Mouse (Mus musculus): ENCODE results near the gene Lpar2. TPM values are rescaled to one million over a fixed set of nuclear protein-coding genes. Genes with fewer than 3 reads are reported as not detected.

Gene Lpar2
- polyA plus RNA-seq (2012; rRNA removed): 10.3 and 12.0 TPM in 2 replicates

DNA sequence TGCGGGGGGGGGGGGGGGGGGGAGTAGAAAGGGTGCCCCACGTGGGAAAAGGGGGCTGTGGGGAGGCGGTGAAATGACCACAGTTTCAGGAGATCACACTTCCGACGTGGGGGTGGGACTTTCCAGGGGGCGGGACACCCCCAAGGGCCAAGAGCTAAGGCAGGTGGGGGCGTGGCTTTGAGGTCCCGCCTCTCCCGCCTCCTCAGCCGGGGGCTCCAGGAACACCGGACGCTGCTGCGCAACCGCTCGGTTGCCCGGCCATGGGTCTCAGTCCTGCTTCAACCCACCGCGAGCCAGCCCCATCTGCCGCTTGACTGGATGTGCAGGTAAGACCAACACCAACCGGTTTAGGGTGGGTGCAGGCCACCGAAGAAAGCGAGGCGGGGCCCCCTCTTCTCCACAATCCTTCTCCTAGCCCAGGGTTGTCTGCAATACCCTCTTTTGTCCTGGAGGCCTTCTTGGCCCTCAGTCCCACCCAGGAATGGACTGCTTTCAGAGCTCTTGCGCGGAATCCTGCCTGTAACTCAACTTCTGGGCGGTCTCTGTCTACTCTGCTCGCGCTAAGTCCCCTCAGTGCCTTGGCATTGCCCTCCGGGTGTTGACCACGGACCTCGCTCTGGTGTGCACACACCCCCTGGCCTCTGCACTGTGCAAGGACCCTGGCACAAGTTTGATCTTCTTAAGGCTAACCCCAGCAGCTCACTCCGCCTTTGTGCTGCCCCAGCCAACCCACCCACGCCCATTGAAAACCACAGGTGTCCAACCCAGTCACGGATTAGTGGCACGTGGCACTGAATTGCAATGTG, at the start of gene Lpar2:
TSS of gene Lpar2 (plus strand) at position 44 of the 806 bp plus-strand sequence.
- no peak for TF ChIP-seq CTCF (IDR thresholded peaks at IDR 0.05; ENCODE audit: borderline replicate concordance, control insufficient read depth, extremely low read depth, insufficient read depth, low read length, poor library complexity)
- 0 out of 2 replicates have a peak, but pooled peaks have one; percentile 30 for TF ChIP-seq POLR2A (IDR thresholded peaks at IDR 0.05; ENCODE audit: control insufficient read depth, extremely low read depth, insufficient read depth, low read length, poor library complexity)
- DNase-seq: peak; percentile 76
- H3K36me3 ChIP-seq (ENCODE audit: control insufficient read depth, insufficient read depth, low read length): peaks cover 8% of the 10 kb centered on the region
- H3K27ac ChIP-seq (ENCODE audit: control insufficient read depth, insufficient read depth, low read length): peak within 1 kb of the TSS; percentile 34; the same call in 1 of the 2 replicates
- H3K27me3 ChIP-seq (ENCODE audit: control insufficient read depth, insufficient read depth, low read length): no peaks in the 10 kb centered on the region
- peaks cover 14% of the 10 kb centered on the region for H3K4me1 ChIP-seq (replicated peaks; ENCODE audit: control insufficient read depth, insufficient read depth, low read length)
- peak within 1 kb of the TSS; percentile 56 for H3K4me3 ChIP-seq (ENCODE audit: control insufficient read depth, insufficient read depth, low read length)
- 2% methylated on average over 34 of the region's 35 CpGs for whole genome bisulfite sequencing

DNA sequence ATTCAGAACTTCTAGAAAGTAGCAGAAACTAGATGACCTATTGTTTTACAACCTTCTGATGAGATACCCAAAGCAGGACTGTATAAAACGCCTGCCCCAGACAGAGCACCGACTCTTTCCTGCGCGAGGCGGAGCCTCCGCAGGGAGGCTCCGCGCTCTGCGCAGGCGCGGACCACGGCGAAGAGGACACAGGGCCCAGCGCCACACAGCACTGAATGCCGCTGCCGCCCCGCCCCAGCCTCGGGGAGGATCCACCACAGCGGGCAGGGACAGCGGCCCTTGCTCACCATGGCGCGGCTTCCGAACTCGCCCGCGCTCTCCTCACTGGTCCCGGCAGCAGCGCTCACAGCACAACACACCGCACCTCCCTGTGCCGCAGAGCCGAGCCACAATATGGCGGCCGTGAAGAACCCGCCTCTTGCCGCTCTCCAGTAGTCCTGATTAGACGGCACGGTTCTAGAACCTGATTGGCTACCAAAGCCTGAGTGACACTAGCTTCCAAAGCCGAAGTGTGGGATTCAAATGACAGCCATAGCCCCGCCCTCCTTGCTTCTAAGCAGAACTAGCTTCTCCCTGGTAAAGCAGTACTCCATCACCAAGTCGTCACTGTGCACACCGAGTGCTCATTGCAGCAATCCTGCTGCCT, 47.6 kb upstream of the Lpar2 start, which contains the start of gene Gm20422:
TSS of gene Gm20422 (minus strand) at position 384 of the 646 bp plus-strand sequence.
- peak; percentile 85 for DNase-seq
- Histone ChIP-seq H3K27ac (ENCODE audit: control insufficient read depth, insufficient read depth, low read length) (peak within 1 kb of the TSS; percentile 76), H3K4me3 (ENCODE audit: control insufficient read depth, insufficient read depth, low read length) (peak within 1 kb of the TSS; percentile 68), H3K36me3 (ENCODE audit: control insufficient read depth, insufficient read depth, low read length) (no peaks in the 10 kb centered on the region), H3K4me1 (replicated peaks; ENCODE audit: control insufficient read depth, insufficient read depth, low read length) (peaks cover 5% of the 10 kb centered on the region; the same call in 1 of the 2 replicates), H3K27me3 (ENCODE audit: control insufficient read depth, insufficient read depth, low read length) (no peaks in the 10 kb centered on the region)
- peak; percentile 91 for TF ChIP-seq POLR2A (IDR thresholded peaks at IDR 0.05; ENCODE audit: control insufficient read depth, extremely low read depth, insufficient read depth, low read length, poor library complexity)
- 0 out of 2 replicates have a peak, but pooled peaks have one; percentile 61 for TF ChIP-seq CTCF (IDR thresholded peaks at IDR 0.05; ENCODE audit: borderline replicate concordance, control insufficient read depth, extremely low read depth, insufficient read depth, low read length, poor library complexity)
- under 1% methylated on average over 41 of the region's 41 CpGs for WGBS

DNA sequence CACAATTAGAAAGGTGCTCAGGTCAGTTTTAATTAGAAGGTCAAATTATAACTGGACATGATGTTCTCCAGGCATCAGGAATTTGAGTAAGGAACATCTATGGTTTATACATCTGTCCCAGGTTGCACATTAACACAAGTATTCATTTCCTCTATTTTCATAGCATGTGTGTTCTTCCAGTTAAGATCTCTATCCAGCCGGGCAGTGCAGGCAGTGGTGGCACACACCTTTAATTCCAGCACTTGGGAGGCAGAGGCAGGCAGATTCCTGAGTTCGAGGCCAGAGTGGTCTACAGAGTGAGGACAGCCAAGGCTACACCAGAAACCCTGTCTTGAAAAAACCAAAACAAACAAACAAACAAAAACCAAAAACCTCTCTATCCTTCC, 47.1 kb upstream of the Lpar2 start:
- TF ChIP-seq CTCF (IDR thresholded peaks at IDR 0.05; ENCODE audit: borderline replicate concordance, control insufficient read depth, extremely low read depth, insufficient read depth, low read length, poor library complexity) (no peak), POLR2A (IDR thresholded peaks at IDR 0.05; ENCODE audit: control insufficient read depth, extremely low read depth, insufficient read depth, low read length, poor library complexity) (no peak)
- Histone ChIP-seq H3K4me3 (ENCODE audit: control insufficient read depth, insufficient read depth, low read length) (no peak overlapping the region), H3K27me3 (ENCODE audit: control insufficient read depth, insufficient read depth, low read length) (no peaks in the 10 kb centered on the region), H3K36me3 (ENCODE audit: control insufficient read depth, insufficient read depth, low read length) (no peaks in the 10 kb centered on the region), H3K27ac (ENCODE audit: control insufficient read depth, insufficient read depth, low read length) (0 out of 2 replicates have a peak overlapping the region, but pooled peaks have one; percentile 15), H3K4me1 (replicated peaks; ENCODE audit: control insufficient read depth, insufficient read depth, low read length) (peaks cover 5% of the 10 kb centered on the region; the same call in 1 of the 2 replicates)
- no peak for DNase-seq
- WGBS: 43% methylated on average over 2 of the region's 2 CpGs

DNA sequence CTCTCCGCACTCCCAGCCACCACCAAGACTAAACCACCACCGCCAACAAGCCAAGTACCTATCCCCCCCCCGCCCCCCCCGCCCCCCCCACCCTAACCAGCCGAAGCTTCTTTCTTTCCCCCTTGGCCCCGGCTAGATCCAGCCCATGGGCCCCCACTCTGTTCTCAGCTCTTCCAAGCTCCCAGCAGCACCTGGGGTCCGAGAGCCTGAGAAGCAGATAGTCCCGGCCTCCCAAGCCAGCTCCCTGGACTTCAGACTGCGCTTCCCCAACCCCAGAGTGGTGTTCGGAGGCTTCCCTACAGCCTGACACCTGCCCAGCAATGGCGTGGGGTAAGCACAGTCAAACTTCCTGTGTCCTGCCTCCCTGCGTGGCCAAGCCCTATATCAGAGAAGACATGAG, 45.1 kb upstream of the Lpar2 start:
- TF ChIP-seq POLR2A (IDR thresholded peaks at IDR 0.05; ENCODE audit: control insufficient read depth, extremely low read depth, insufficient read depth, low read length, poor library complexity): no peak
- TF ChIP-seq CTCF (IDR thresholded peaks at IDR 0.05; ENCODE audit: borderline replicate concordance, control insufficient read depth, extremely low read depth, insufficient read depth, low read length, poor library complexity): no peak
- no peak for DNase-seq
- WGBS: 91% methylated on average over 12 of the region's 12 CpGs
- H3K4me1 ChIP-seq (replicated peaks; ENCODE audit: control insufficient read depth, insufficient read depth, low read length): peaks cover 5% of the 10 kb centered on the region; the same call in 1 of the 2 replicates
- H3K27ac ChIP-seq (ENCODE audit: control insufficient read depth, insufficient read depth, low read length): no peak overlapping the region
- no peaks in the 10 kb centered on the region for H3K27me3 ChIP-seq (ENCODE audit: control insufficient read depth, insufficient read depth, low read length)
- no peaks in the 10 kb centered on the region for H3K36me3 ChIP-seq (ENCODE audit: control insufficient read depth, insufficient read depth, low read length)
- H3K4me3 ChIP-seq (ENCODE audit: control insufficient read depth, insufficient read depth, low read length): no peak overlapping the region

DNA sequence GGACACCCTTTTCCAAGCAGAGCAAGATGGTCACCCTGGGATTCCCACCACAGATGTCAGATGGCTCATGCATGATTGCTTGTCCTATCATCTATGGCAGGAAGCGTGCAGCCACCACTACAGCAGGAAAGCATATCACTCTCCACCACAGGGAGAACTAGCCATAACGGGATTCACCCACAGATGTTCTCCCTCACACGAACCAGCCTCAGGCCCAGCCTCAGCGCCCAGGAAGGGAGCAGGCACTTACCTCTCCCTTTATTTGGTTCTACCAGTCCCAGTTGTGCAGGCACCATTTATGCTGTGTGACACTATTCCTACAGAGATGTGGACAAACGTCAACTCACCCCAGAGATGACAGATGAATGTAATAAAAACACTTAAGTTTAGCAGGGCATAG, 33.1 kb upstream of the Lpar2 start:
- no peak for DNase-seq
- WGBS: 87% methylated on average over 5 of the region's 5 CpGs
- Histone ChIP-seq H3K27ac (ENCODE audit: control insufficient read depth, insufficient read depth, low read length) (no peak overlapping the region), H3K27me3 (ENCODE audit: control insufficient read depth, insufficient read depth, low read length) (no peaks in the 10 kb centered on the region), H3K4me1 (replicated peaks; ENCODE audit: control insufficient read depth, insufficient read depth, low read length) (peaks cover 11% of the 10 kb centered on the region), H3K4me3 (ENCODE audit: control insufficient read depth, insufficient read depth, low read length) (no peak overlapping the region), H3K36me3 (ENCODE audit: control insufficient read depth, insufficient read depth, low read length) (no peaks in the 10 kb centered on the region; the same call in 1 of the 2 replicates)
- TF ChIP-seq POLR2A (IDR thresholded peaks at IDR 0.05; ENCODE audit: control insufficient read depth, extremely low read depth, insufficient read depth, low read length, poor library complexity): no peak
- TF ChIP-seq CTCF (IDR thresholded peaks at IDR 0.05; ENCODE audit: borderline replicate concordance, control insufficient read depth, extremely low read depth, insufficient read depth, low read length, poor library complexity): no peak

DNA sequence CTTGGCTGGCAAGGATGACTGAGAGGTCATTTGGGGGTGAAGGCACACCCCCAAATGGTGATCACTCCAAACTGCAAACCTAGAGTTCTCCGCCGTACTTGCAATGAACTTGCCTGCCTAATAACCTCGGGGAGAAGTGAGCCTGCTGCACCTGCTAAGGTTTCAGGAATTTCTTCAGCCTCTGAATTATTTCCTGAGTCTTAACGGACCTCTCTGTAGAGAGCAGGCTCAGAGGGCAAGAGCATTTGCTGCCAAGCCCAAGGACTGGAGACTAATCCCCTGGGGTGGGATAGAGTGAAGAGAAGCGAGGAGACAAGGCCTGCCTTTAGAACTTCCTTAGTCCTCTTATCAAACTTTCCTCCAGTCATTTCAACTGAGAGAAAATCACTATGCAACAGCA, 32.5 kb upstream of the Lpar2 start:
- no peak for DNase-seq
- Histone ChIP-seq H3K4me3 (ENCODE audit: control insufficient read depth, insufficient read depth, low read length) (no peak overlapping the region), H3K27me3 (ENCODE audit: control insufficient read depth, insufficient read depth, low read length) (no peaks in the 10 kb centered on the region), H3K4me1 (replicated peaks; ENCODE audit: control insufficient read depth, insufficient read depth, low read length) (peaks cover 11% of the 10 kb centered on the region), H3K36me3 (ENCODE audit: control insufficient read depth, insufficient read depth, low read length) (no peaks in the 10 kb centered on the region; the same call in 1 of the 2 replicates), H3K27ac (ENCODE audit: control insufficient read depth, insufficient read depth, low read length) (no peak overlapping the region)
- TF ChIP-seq CTCF (IDR thresholded peaks at IDR 0.05; ENCODE audit: borderline replicate concordance, control insufficient read depth, extremely low read depth, insufficient read depth, low read length, poor library complexity) (no peak), POLR2A (IDR thresholded peaks at IDR 0.05; ENCODE audit: control insufficient read depth, extremely low read depth, insufficient read depth, low read length, poor library complexity) (no peak)
- WGBS: 71% methylated on average over 5 of the region's 5 CpGs

All from thymus, adult 2 months (tissue).